Mouse (Mus musculus): ENCODE data around the gene Cacna1b. TPM values are rescaled to one million over a fixed set of nuclear protein-coding genes. Genes with fewer than 3 reads are reported as not detected.

The Cacna1b gene
- total RNA-seq, 2 experiments from 2014 or later: not detected

DNA sequence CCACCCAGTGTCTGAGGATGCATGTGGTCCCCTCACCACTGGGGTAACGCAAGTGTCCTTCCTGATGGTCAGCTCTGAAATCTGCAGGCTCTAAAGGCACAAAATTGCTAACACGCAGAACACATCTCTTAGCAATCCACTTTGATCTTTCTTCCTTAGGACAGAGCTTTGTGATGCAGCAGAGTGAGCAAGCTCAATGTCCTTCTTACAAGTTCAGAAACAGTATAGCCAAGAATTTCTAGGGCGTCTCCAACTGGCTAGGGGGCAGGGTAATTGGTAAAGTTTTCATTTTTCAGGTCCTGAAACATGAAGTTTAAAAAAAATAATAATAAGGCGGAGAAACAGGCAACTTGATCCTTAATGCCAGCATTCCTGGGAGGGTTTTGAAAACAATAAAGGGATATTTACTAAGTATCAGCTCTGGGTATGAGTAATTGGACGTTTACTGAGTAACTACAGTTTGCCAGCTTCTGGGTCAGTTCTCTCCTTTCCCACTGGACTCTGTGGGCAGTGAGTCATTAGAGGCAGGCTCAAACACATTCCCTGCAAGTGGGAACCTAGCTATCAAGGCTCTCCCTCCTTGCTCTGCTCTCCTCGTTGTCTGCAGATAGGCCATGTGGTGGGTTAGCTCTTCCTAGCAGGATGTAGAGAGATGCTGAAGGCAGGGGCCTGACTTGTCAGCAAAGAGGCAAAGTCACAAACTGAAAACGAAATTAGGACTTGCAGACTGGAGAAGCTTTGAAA lies 200.2 kb downstream of the Cacna1b start:
- ATAC-seq (replicated peaks; ENCODE audit: low FRiP score, poor library complexity, severe bottlenecking): no peak

DNA sequence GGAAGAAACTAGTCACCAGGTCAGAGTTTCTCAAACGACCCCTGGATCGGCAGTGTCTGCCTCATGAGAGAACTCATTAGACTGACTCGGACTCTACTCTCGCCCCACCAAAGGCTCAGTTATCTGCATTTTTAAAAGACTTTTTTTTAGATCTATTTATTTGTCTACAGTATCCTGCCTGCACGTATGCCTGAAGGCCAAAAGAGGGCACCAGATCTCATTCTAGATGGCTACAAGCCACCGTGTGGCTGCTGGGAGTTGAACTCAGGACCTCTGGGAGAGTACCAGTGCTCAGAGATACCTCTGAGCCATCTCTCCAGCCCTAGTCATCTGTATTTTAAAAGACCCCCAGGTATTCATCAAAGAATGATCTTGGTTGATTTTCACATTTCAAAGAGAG lies 201.0 kb downstream of the Cacna1b start:
- no peak for ATAC-seq (replicated peaks; ENCODE audit: low FRiP score, poor library complexity, severe bottlenecking)

DNA sequence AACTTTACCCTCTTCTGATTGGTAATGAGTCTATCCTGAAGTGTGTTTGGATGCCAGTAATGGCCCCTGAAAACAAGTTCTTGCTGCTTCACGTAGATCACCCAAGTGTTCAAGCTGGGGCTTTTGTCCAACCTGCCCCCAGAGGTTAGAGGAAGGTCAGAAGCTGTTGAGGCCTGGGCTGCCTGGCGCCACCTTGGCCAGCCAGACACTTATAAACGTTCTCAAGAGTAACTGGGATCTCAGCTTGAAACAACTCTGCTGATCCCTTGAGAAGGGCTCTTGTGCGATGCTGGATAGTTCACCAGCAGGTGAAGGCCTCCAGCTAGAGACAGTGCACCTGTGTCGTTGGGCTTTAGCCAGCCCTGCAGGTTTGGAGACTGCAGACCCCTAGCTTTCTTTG lies 202.8 kb downstream of the Cacna1b start:
- ATAC-seq (replicated peaks; ENCODE audit: low FRiP score, poor library complexity, severe bottlenecking): no peak

DNA sequence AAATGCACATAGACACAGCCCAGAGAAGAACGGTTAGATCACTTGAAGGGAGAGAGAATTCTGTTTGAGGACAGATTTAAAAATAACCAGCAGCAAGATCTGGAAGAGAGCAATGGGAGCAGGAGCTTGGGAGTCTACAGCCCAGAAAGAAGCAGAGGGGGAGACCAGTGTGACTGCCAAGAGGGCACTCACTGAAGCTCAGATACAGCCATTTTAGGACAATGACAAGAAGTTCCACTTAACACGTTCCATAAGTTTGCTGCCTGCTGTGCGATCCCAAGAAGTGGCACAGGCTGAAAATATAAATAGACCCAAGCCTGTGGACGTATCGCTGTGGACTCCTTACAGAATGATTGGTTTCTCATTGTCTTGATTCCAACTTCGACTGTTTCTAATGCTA lies 206.6 kb downstream of the Cacna1b start:
- ATAC-seq (replicated peaks; ENCODE audit: low FRiP score, poor library complexity, severe bottlenecking): no peak

DNA sequence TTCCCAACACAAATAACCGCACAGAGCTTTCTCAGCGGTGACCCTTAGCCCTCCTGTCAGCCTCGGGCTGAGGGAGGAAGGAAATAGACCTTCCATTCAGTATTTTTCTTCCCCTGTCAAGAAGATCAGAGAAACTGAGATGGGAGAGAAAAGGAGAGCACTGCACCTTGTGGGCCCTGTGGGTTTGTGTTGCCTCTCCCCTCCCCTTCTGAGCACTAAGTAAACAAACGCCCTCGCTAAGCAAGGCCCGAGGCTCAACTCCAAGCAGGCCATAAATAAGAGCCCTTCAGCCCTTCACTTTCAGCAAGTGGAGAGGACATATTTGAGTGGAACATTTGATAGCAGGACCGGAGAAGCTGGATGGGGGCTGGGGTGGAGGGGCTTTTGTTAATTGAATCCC lies 209.0 kb downstream of the Cacna1b start:
- ATAC-seq (replicated peaks; ENCODE audit: low FRiP score, poor library complexity, severe bottlenecking): no peak

Other genes with a start within 250 kb of the Cacna1b start
- gene Ehmt1, start 156.5 kb upstream of the Cacna1b start, total RNA-seq (2015; ENCODE audit: low replicate concordance): 5.2 and 8.1 TPM in 2 replicates
- gene Ehmt1, start 156.5 kb upstream of the Cacna1b start, total RNA-seq (2017; ENCODE audit: low replicate concordance): 27.6 and 28.2 TPM in 2 replicates
- gene Arrdc1, start 172.1 kb upstream of the Cacna1b start, total RNA-seq (2015; ENCODE audit: low replicate concordance): 16.1 and 19.6 TPM in 2 replicates
- 15.5 and 18.7 TPM in 2 replicates for gene Arrdc1, start 172.1 kb upstream of the Cacna1b start, total RNA-seq (2017; ENCODE audit: low replicate concordance)
- gene Zmynd19, start 186.6 kb upstream of the Cacna1b start, total RNA-seq (2015; ENCODE audit: low replicate concordance): 1.3 and 2.9 TPM in 2 replicates
- gene Zmynd19, start 186.6 kb upstream of the Cacna1b start, total RNA-seq (2017; ENCODE audit: low replicate concordance): 9.6 and 15.9 TPM in 2 replicates
- gene Dph7, start 199.2 kb upstream of the Cacna1b start, total RNA-seq (2015; ENCODE audit: low replicate concordance): 4.2 and 7.1 TPM in 2 replicates
- 1.5 and 5.0 TPM in 2 replicates for gene Dph7, start 199.2 kb upstream of the Cacna1b start, total RNA-seq (2017; ENCODE audit: low replicate concordance)
- gene Mrpl41, start 211.9 kb upstream of the Cacna1b start, total RNA-seq (2015; ENCODE audit: low replicate concordance): 17.6 and 33.6 TPM in 2 replicates
- gene Mrpl41, start 211.9 kb upstream of the Cacna1b start, total RNA-seq (2017; ENCODE audit: low replicate concordance): 18.8 and 37.7 TPM in 2 replicates
- 24.8 and 46.6 TPM in 2 replicates for gene Pnpla7, start 212.9 kb upstream of the Cacna1b start, total RNA-seq (2015; ENCODE audit: low replicate concordance)
- 29.9 and 37.2 TPM in 2 replicates for gene Pnpla7, start 212.9 kb upstream of the Cacna1b start, total RNA-seq (2017; ENCODE audit: low replicate concordance)